Mouse (Mus musculus): ENCODE data around the gene Fopnl. TPM values are rescaled to one million over a fixed set of nuclear protein-coding genes. Genes with fewer than 3 reads are reported as not detected.

The Fopnl gene
- polyA plus RNA-seq, 1 experiment = 24.1 TPM

GRCm38 (mm10) chr16:14272374-14272965 lies 44.7 kb downstream of the Fopnl start:
- H3K27me3 ChIP-seq (ENCODE audit: control insufficient read depth, insufficient read depth, low read length) = no peaks in the 10 kb centered on the region
- peak overlapping the region; percentile 46 for H3K27ac ChIP-seq (ENCODE audit: insufficient read depth, low read depth, low read length)
- 52% methylated on average over 4 of the region's 4 CpGs for WGBS
- H3K36me3 ChIP-seq (ENCODE audit: control insufficient read depth, insufficient read depth, low read length) = no peaks in the 10 kb centered on the region
- H3K4me3 ChIP-seq (ENCODE audit: low read depth, low read length) = no peak overlapping the region
- no peak for TF ChIP-seq CTCF (IDR thresholded peaks at IDR 0.05; ENCODE audit: extremely low read depth, insufficient read length, insufficient replicate concordance, low read depth, low read length)
- no peak for TF ChIP-seq POLR2A (IDR thresholded peaks at IDR 0.05; ENCODE audit: low read depth, low read length)
- H3K4me1 ChIP-seq (ENCODE audit: control insufficient read depth, insufficient read depth, insufficient read length, low read length) = no peaks in the 10 kb centered on the region

DNA sequence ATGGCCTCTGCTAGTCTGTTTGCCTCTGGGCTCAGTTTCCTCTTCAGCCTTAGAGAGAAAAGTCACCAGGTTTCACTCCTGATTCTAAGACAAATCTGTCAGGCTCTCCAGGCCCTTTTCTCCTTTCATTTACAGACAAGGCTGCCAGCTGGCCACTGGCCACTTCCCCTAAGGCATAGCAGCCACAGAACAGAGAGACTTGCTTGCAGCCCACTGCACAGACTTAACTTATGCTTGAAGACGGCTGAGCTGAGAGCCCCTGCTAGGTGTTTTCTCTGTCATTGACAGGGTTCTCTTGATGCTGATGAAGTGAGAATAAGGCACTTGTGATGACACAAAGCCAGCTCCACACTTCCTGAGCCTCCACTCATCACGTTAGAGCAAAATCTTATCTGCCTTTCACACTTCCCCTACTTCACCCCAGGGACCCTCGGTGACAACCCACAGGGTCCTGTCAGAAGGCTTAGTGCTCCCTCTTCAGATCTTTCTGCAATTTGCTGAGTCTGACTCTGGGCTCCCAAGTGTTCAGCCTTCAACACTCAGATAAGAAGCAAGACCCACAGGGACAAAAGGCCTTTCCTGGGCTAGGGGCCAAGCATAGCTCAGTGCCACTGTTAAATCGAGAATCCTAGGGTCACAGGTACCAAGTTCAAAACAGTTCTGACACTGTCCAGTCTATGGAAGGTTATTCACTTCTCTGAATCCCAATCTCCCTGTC lies 51.8 kb downstream of the Fopnl start:
- 27% methylated on average over 4 of the region's 4 CpGs for whole genome bisulfite sequencing
- no peak overlapping the region for H3K27ac ChIP-seq (ENCODE audit: insufficient read depth, low read depth, low read length)
- H3K27me3 ChIP-seq (ENCODE audit: control insufficient read depth, insufficient read depth, low read length) = no peaks in the 10 kb centered on the region

GRCm38 (mm10) chr16:14264504-14264903 lies 52.7 kb downstream of the Fopnl start:
- 63% methylated on average over 2 of the region's 2 CpGs for WGBS
- H3K27ac ChIP-seq (ENCODE audit: insufficient read depth, low read depth, low read length) = no peak overlapping the region
- no peak overlapping the region for H3K4me3 ChIP-seq (ENCODE audit: low read depth, low read length)
- no peaks in the 10 kb centered on the region for H3K27me3 ChIP-seq (ENCODE audit: control insufficient read depth, insufficient read depth, low read length)
- no peaks in the 10 kb centered on the region for H3K4me1 ChIP-seq (ENCODE audit: control insufficient read depth, insufficient read depth, insufficient read length, low read length)
- H3K36me3 ChIP-seq (ENCODE audit: control insufficient read depth, insufficient read depth, low read length) = no peaks in the 10 kb centered on the region
- no peak for TF ChIP-seq CTCF (IDR thresholded peaks at IDR 0.05; ENCODE audit: extremely low read depth, insufficient read length, insufficient replicate concordance, low read depth, low read length)
- no peak for TF ChIP-seq POLR2A (IDR thresholded peaks at IDR 0.05; ENCODE audit: low read depth, low read length)

More for the DNA sequence above, 51.8 kb downstream of the Fopnl start:
- TF ChIP-seq POLR2A (IDR thresholded peaks at IDR 0.05; ENCODE audit: low read depth, low read length) (no peak), CTCF (IDR thresholded peaks at IDR 0.05; ENCODE audit: extremely low read depth, insufficient read length, insufficient replicate concordance, low read depth, low read length) (no peak)
- H3K4me1 ChIP-seq (ENCODE audit: control insufficient read depth, insufficient read depth, insufficient read length, low read length) = no peaks in the 10 kb centered on the region
- H3K36me3 ChIP-seq (ENCODE audit: control insufficient read depth, insufficient read depth, low read length) = no peaks in the 10 kb centered on the region
- H3K4me3 ChIP-seq (ENCODE audit: low read depth, low read length) = no peak overlapping the region

DNA sequence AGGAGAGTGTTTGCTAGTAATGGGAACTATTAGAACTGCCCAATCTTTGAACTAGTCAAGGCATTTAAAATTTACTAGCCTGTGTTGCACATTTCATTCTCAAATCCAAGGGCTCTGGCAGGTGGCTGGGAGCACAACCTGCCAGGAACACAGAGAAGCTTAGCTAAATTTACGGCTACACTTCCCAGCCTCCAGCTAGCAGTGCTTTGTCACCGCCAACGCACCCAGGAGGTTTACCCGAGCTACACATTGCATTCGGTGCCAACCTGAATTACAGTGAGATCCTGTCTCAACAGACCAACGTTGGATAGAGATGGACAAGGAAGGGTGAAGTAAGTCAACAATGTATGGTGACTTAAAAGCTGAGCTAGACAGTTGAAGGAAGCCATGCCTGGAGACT lies 54.0 kb downstream of the Fopnl start:
- Histone ChIP-seq H3K27me3 (ENCODE audit: control insufficient read depth, insufficient read depth, low read length) (no peaks in the 10 kb centered on the region), H3K4me1 (ENCODE audit: control insufficient read depth, insufficient read depth, insufficient read length, low read length) (no peaks in the 10 kb centered on the region), H3K4me3 (ENCODE audit: low read depth, low read length) (no peak overlapping the region), H3K27ac (ENCODE audit: insufficient read depth, low read depth, low read length) (no peak overlapping the region), H3K36me3 (ENCODE audit: control insufficient read depth, insufficient read depth, low read length) (no peaks in the 10 kb centered on the region)
- TF ChIP-seq POLR2A (IDR thresholded peaks at IDR 0.05; ENCODE audit: low read depth, low read length) (no peak), CTCF (IDR thresholded peaks at IDR 0.05; ENCODE audit: extremely low read depth, insufficient read length, insufficient replicate concordance, low read depth, low read length) (no peak)
- WGBS = 82% methylated on average over 6 of the region's 6 CpGs

- H3K4me1 ChIP-seq (ENCODE audit: control insufficient read depth, insufficient read depth, insufficient read length, low read length) = no peaks in the 10 kb centered on the region
- WGBS = 44% methylated on average over 1 of the region's 1 CpGs
- no peak overlapping the region for H3K27ac ChIP-seq (ENCODE audit: insufficient read depth, low read depth, low read length)
- no peaks in the 10 kb centered on the region for H3K36me3 ChIP-seq (ENCODE audit: control insufficient read depth, insufficient read depth, low read length)
- no peaks in the 10 kb centered on the region for H3K27me3 ChIP-seq (ENCODE audit: control insufficient read depth, insufficient read depth, low read length)
- H3K4me3 ChIP-seq (ENCODE audit: low read depth, low read length) = no peak overlapping the region
- TF ChIP-seq POLR2A (IDR thresholded peaks at IDR 0.05; ENCODE audit: low read depth, low read length) = no peak
- no peak for TF ChIP-seq CTCF (IDR thresholded peaks at IDR 0.05; ENCODE audit: extremely low read depth, insufficient read length, insufficient replicate concordance, low read depth, low read length)
These were observed 54.8 kb downstream of the Fopnl start for GRCm38 (mm10) chr16:14262410-14262809.

GRCm38 (mm10) chr16:14258856-14259255 lies 58.3 kb downstream of the Fopnl start:
- Histone ChIP-seq H3K36me3 (ENCODE audit: control insufficient read depth, insufficient read depth, low read length) (no peaks in the 10 kb centered on the region), H3K27me3 (ENCODE audit: control insufficient read depth, insufficient read depth, low read length) (no peaks in the 10 kb centered on the region), H3K4me3 (ENCODE audit: low read depth, low read length) (no peak overlapping the region), H3K27ac (ENCODE audit: insufficient read depth, low read depth, low read length) (no peak overlapping the region), H3K4me1 (ENCODE audit: control insufficient read depth, insufficient read depth, insufficient read length, low read length) (no peaks in the 10 kb centered on the region)
- WGBS = 46% methylated on average over 2 of the region's 2 CpGs
- no peak for TF ChIP-seq CTCF (IDR thresholded peaks at IDR 0.05; ENCODE audit: extremely low read depth, insufficient read length, insufficient replicate concordance, low read depth, low read length)
- TF ChIP-seq POLR2A (IDR thresholded peaks at IDR 0.05; ENCODE audit: low read depth, low read length) = no peak

DNA sequence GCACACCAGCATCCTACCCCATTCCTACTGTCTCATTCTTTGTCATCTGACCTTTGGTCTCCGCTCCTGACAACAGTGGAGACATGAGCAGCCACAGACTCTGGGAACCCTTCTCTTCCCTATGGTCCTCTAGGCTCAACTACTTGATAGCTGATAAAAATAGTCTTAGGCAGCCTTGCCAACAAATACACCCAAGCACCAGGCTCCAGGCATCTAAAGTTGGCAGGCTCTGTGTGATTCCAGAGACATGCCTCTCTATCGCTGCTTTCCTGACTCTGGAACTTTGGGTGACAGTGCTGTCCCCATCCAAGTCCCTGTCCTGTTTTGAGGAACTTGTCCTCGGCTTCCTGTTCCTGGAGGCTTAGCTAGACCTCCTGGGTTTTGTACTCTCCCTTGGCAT lies 63.6 kb downstream of the Fopnl start:
- 76% methylated on average over 3 of the region's 3 CpGs for WGBS
- Histone ChIP-seq H3K27ac (ENCODE audit: insufficient read depth, low read depth, low read length) (no peak overlapping the region), H3K4me3 (ENCODE audit: low read depth, low read length) (no peak overlapping the region), H3K27me3 (ENCODE audit: control insufficient read depth, insufficient read depth, low read length) (no peaks in the 10 kb centered on the region), H3K36me3 (ENCODE audit: control insufficient read depth, insufficient read depth, low read length) (no peaks in the 10 kb centered on the region), H3K4me1 (ENCODE audit: control insufficient read depth, insufficient read depth, insufficient read length, low read length) (peaks cover 8% of the 10 kb centered on the region)
- TF ChIP-seq POLR2A (IDR thresholded peaks at IDR 0.05; ENCODE audit: low read depth, low read length) (no peak), CTCF (IDR thresholded peaks at IDR 0.05; ENCODE audit: extremely low read depth, insufficient read length, insufficient replicate concordance, low read depth, low read length) (no peak)

Measured in small intestine, adult 2 months (tissue).